In the genomic region with DNA sequence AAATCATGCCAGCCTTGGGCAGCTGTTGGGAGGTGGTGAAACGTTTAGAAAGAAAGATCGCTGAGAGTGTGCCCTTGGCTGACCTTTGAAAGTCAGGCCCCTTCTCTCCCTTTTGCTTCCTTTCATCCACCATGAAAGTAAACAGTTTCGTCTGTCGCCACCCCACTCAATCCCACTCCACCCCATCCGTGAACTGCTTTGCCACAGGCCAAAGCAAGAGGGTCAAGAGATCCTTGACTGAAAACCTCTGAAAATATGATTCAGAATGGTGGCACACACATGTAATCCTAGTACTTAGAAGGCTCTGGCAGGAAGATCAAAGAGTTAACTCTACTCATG, we compare ENCODE assay signal across 8 mouse cellular contexts. TPM values are rescaled to one million over a fixed set of nuclear protein-coding genes. Genes with fewer than 3 reads are reported as not detected.
DNase-seq lines count a peak whose midpoint lies in the region; ATAC-seq and TF ChIP-seq lines count a peak whose summit lies in the region.

No protein-coding gene starts in this region.

- no peak for DNase-seq in spleen, adult 2 months (ENCODE audit: low read depth in 1 of 2, low spot score in 2 of 2)
- no peak for DNase-seq in spleen, adult 18-20 months
- DNase-seq in liver, embryonic 14.5 days (ENCODE audit: low read depth in 3 of 3, low spot score in 3 of 3) = no peak
- no peak for DNase-seq in Muller cell, postnatal 12 days (ENCODE audit: inconsistent ontology term)
- DNase-seq in layer of hippocampus, adult 11-12 months (ENCODE audit: low spot score) = no peak

- H3K36me3 ChIP-seq in spleen, adult 2 months (ENCODE audit: control insufficient read depth, insufficient read depth, low read length) = 0 out of 2 replicates have a peak, but pooled peaks cover 3% of the 10 kb centered on the region
- no peaks in the 10 kb centered on the region for H3K36me3 ChIP-seq in forebrain, embryonic 12.5 days (replicated peaks)
- no peaks in the 10 kb centered on the region for H3K36me3 ChIP-seq in liver, embryonic 14.5 days (replicated peaks; ENCODE audit: control insufficient read depth, insufficient read depth, low read depth)
- peaks cover 19% of the 10 kb centered on the region for H3K36me3 ChIP-seq in small intestine, adult 2 months (ENCODE audit: control insufficient read depth, insufficient read depth, low read length)

- peak overlapping the region; percentile 66 for H3K4me2 ChIP-seq in forebrain, embryonic 12.5 days
- H3K4me2 ChIP-seq in liver, embryonic 14.5 days (ENCODE audit: low read depth) = peak overlapping the region; percentile 70

- peak; percentile 42; the same call in 1 of the 2 replicates for ATAC-seq in forebrain, embryonic 12.5 days (ENCODE audit: low FRiP score)
- no peak; the same call in 1 of the 2 replicates for ATAC-seq in liver, embryonic 14.5 days (ENCODE audit: insufficient read depth)
- ATAC-seq in inflammation-experienced regulatory T-cells, adult 6 months = no peak

- H3K4me1 ChIP-seq in spleen, adult 2 months (ENCODE audit: control insufficient read depth, insufficient read depth, insufficient read length) = peaks cover 3% of the 10 kb centered on the region; the same call in 1 of the 2 replicates
- peaks cover 4% of the 10 kb centered on the region; the same call in 1 of the 2 replicates for H3K4me1 ChIP-seq in forebrain, embryonic 12.5 days
- H3K4me1 ChIP-seq in liver, embryonic 14.5 days (replicated peaks; ENCODE audit: control insufficient read depth in 2 of 2, insufficient read depth in 2 of 2, low read length in 1 of 2) = peaks cover 0 to 11% of the 10 kb centered on the region in 2 experiments; a peak in 2 of 4 replicates
- peaks cover 22% of the 10 kb centered on the region; the same call in 1 of the 2 replicates for H3K4me1 ChIP-seq in small intestine, adult 2 months (ENCODE audit: control insufficient read depth, insufficient read depth, insufficient read length, low read length)

- no peak for TF ChIP-seq CTCF in spleen, adult 2 months (IDR thresholded peaks at IDR 0.05; ENCODE audit: extremely low read depth, insufficient read depth, insufficient read length, insufficient replicate concordance)
- TF ChIP-seq CTCF in liver, embryonic 14.5 days (IDR thresholded peaks at IDR 0.05; ENCODE audit: low read depth) = no peak
- no peak for TF ChIP-seq CTCF in small intestine, adult 2 months (IDR thresholded peaks at IDR 0.05; ENCODE audit: extremely low read depth, insufficient read length, insufficient replicate concordance, low read depth, low read length)

- H3K27me3 ChIP-seq in spleen, adult 2 months (ENCODE audit: control insufficient read depth, insufficient read depth, low read length) = no peaks in the 10 kb centered on the region
- H3K27me3 ChIP-seq in forebrain, embryonic 12.5 days = no peaks in the 10 kb centered on the region
- no peaks in the 10 kb centered on the region for H3K27me3 ChIP-seq in liver, embryonic 14.5 days (ENCODE audit: control insufficient read depth, insufficient read depth, low read length)
- H3K27me3 ChIP-seq in small intestine, adult 2 months (ENCODE audit: control insufficient read depth, insufficient read depth, low read length) = no peaks in the 10 kb centered on the region

- 32% methylated on average over 5 of the region's 5 CpGs for WGBS in spleen, adult 2 months
- WGBS in forebrain, embryonic 12.5 days = 33% methylated on average over 5 of the region's 5 CpGs
- 42% methylated on average over 5 of the region's 5 CpGs for WGBS in liver, embryonic 14.5 days (ENCODE audit: insufficient replicate concordance)
- 23% methylated on average over 5 of the region's 5 CpGs for WGBS in small intestine, adult 2 months

- peak overlapping the region; percentile 65 for H3K27ac ChIP-seq in spleen, adult 2 months (ENCODE audit: insufficient read depth, low read length)
- no peak overlapping the region for H3K27ac ChIP-seq in forebrain, embryonic 12.5 days
- no peak overlapping the region for H3K27ac ChIP-seq in liver, embryonic 14.5 days
- peak overlapping the region; percentile 92 for H3K27ac ChIP-seq in small intestine, adult 2 months (ENCODE audit: insufficient read depth, low read depth, low read length)

- H3K9me3 ChIP-seq in forebrain, embryonic 12.5 days = no peaks in the 10 kb centered on the region
- H3K9me3 ChIP-seq in liver, embryonic 14.5 days (ENCODE audit: control insufficient read depth, low read length) = no peaks in the 10 kb centered on the region

- H3K4me3 ChIP-seq in spleen, adult 2 months (ENCODE audit: extremely low read depth, insufficient read depth, insufficient read length) = peak overlapping the region; percentile 87
- peak overlapping the region; percentile 49 for H3K4me3 ChIP-seq in forebrain, embryonic 12.5 days (replicated peaks)
- H3K4me3 ChIP-seq in liver, embryonic 14.5 days (ENCODE audit: insufficient read depth in 1 of 2, low read depth in 2 of 2, low read length in 2 of 2) = peak overlapping the region; percentile 61 to 69; a peak in 3 of 4 replicates
- H3K4me3 ChIP-seq in small intestine, adult 2 months (ENCODE audit: low read depth, low read length) = peak overlapping the region; percentile 72

- TF ChIP-seq POLR2A in spleen, adult 2 months (IDR thresholded peaks at IDR 0.05; ENCODE audit: low read depth, low read length) = no peak; the same call in 1 of the 2 replicates
- TF ChIP-seq POLR2A in small intestine, adult 2 months (IDR thresholded peaks at IDR 0.05; ENCODE audit: low read depth, low read length) = no peak

- no peak for TF ChIP-seq EP300 in liver, embryonic 14.5 days (IDR thresholded peaks at IDR 0.05; ENCODE audit: low read depth)

- H3K9ac ChIP-seq in forebrain, embryonic 12.5 days = no peak overlapping the region
- H3K9ac ChIP-seq in liver, embryonic 14.5 days (replicated peaks) = 0 out of 2 replicates have a peak overlapping the region, but pooled peaks have one; percentile 5

RNA-seq across cellular contexts. Expression of a gene that starts 0.4 kb away (rescaled TPM):
- polyA plus RNA-seq in spleen, adult 2 months (2012; rRNA removed) = 37.8 and 38.4 TPM in 2 replicates
- polyA plus RNA-seq in forebrain, embryonic 12.5 days (2016; fragmentation: Nextera tagmentation; extraction: Ambion mirVana) = 4.5 and 4.9 TPM in 2 replicates
- 1.5 and 2.2 TPM in 2 replicates for polyA plus RNA-seq in liver, embryonic 14.5 days (2012; rRNA removed)
- 3.0 and 4.1 TPM in 2 replicates for polyA plus RNA-seq in liver, embryonic 14.5 days (2014; fragmentation: Nextera tagmentation; extraction: Ambion mirVana)
- polyA plus RNA-seq in small intestine, adult 2 months (2012; rRNA removed) = 48.1 and 105 TPM in 2 replicates
- polyA plus RNA-seq in inflammation-experienced regulatory T-cells, adult 6 months (2017; shearing (Covaris generic)) = 10 to 100 TPM; 16.0 to 28.0 (median 19.8) TPM

RNA-seq across cellular contexts. Expression of a gene that starts 26.5 kb away (rescaled TPM):
- polyA plus RNA-seq in spleen, adult 2 months (2012; rRNA removed) = 0.09 and 0.18 TPM in 2 replicates
- polyA plus RNA-seq in forebrain, embryonic 12.5 days (2016; fragmentation: Nextera tagmentation; extraction: Ambion mirVana) = 0.08 and 0.10 TPM in 2 replicates
- polyA plus RNA-seq in liver, embryonic 14.5 days (2012; rRNA removed) = 0.12 and 0.16 TPM in 2 replicates
- polyA plus RNA-seq in liver, embryonic 14.5 days (2014; fragmentation: Nextera tagmentation; extraction: Ambion mirVana) = 0.08 and 0.15 TPM in 2 replicates
- polyA plus RNA-seq in small intestine, adult 2 months (2012; rRNA removed) = 0.29 and 1.7 TPM in 2 replicates
- polyA plus RNA-seq in inflammation-experienced regulatory T-cells, adult 6 months (2017; shearing (Covaris generic)) = under 1 TPM in 2 of 3 experiments, not detected in 1; 0.09 to 0.13 TPM

RNA-seq across cellular contexts. Expression of a gene that starts 53.9 kb away (rescaled TPM):
- polyA plus RNA-seq in spleen, adult 2 months (2012; rRNA removed) = 74.2 and 145 TPM in 2 replicates
- 141 TPM in 2 replicates for polyA plus RNA-seq in forebrain, embryonic 12.5 days (2016; fragmentation: Nextera tagmentation; extraction: Ambion mirVana)
- 19.9 and 34.5 TPM in 2 replicates for polyA plus RNA-seq in liver, embryonic 14.5 days (2012; rRNA removed)
- 54.8 and 59.7 TPM in 2 replicates for polyA plus RNA-seq in liver, embryonic 14.5 days (2014; fragmentation: Nextera tagmentation; extraction: Ambion mirVana)
- 65.0 and 97.3 TPM in 2 replicates for polyA plus RNA-seq in small intestine, adult 2 months (2012; rRNA removed)
- 10 to 100 TPM; 68.7 to 77.3 (median 74.3) TPM for polyA plus RNA-seq in inflammation-experienced regulatory T-cells, adult 6 months (2017; shearing (Covaris generic))

RNA-seq across cellular contexts. Expression of a gene that starts 54.0 kb away (rescaled TPM):
- 22.7 and 26.8 TPM in 2 replicates for polyA plus RNA-seq in spleen, adult 2 months (2012; rRNA removed)
- 346 and 350 TPM in 2 replicates for polyA plus RNA-seq in forebrain, embryonic 12.5 days (2016; fragmentation: Nextera tagmentation; extraction: Ambion mirVana)
- polyA plus RNA-seq in liver, embryonic 14.5 days (2012; rRNA removed) = 34.5 and 51.3 TPM in 2 replicates
- 85.7 and 90.8 TPM in 2 replicates for polyA plus RNA-seq in liver, embryonic 14.5 days (2014; fragmentation: Nextera tagmentation; extraction: Ambion mirVana)
- polyA plus RNA-seq in small intestine, adult 2 months (2012; rRNA removed) = 9.6 and 20.0 TPM in 2 replicates
- polyA plus RNA-seq in inflammation-experienced regulatory T-cells, adult 6 months (2017; shearing (Covaris generic)) = 100 to 1,000 TPM in 1 of 3 experiments, 10 to 100 TPM in 2; 54.2 to 100 (median 91.0) TPM

RNA-seq across cellular contexts. Expression of a gene that starts 59.9 kb away (rescaled TPM):
- polyA plus RNA-seq in spleen, adult 2 months (2012; rRNA removed) = 87.3 and 131 TPM in 2 replicates
- 67.3 and 73.1 TPM in 2 replicates for polyA plus RNA-seq in forebrain, embryonic 12.5 days (2016; fragmentation: Nextera tagmentation; extraction: Ambion mirVana)
- polyA plus RNA-seq in liver, embryonic 14.5 days (2012; rRNA removed) = 16.7 and 24.7 TPM in 2 replicates
- polyA plus RNA-seq in liver, embryonic 14.5 days (2014; fragmentation: Nextera tagmentation; extraction: Ambion mirVana) = 16.9 and 18.7 TPM in 2 replicates
- 50.9 and 93.1 TPM in 2 replicates for polyA plus RNA-seq in small intestine, adult 2 months (2012; rRNA removed)
- polyA plus RNA-seq in inflammation-experienced regulatory T-cells, adult 6 months (2017; shearing (Covaris generic)) = 1 to 10 TPM; 4.4 to 6.6 (median 4.8) TPM

Comparison
In these comparisons a context has a peak if more than half of its experiments do, and no peak if none do; other contexts are left out.
1. H3K27ac ChIP-seq: peak in spleen, adult 2 months (single experiment) and small intestine, adult 2 months (single experiment); none in forebrain, embryonic 12.5 days (single experiment) and liver, embryonic 14.5 days (single experiment).
2. Peak in every context shown above with its lines, with median percentiles within 50 percentile points of each other: H3K4me3 ChIP-seq.